Mouse (Mus musculus): ENCODE measurements around the gene Auts2. TPM values are rescaled to one million over a fixed set of nuclear protein-coding genes. Genes with fewer than 3 reads are reported as not detected.

Auts2 gene
- polyA plus RNA-seq, 1 experiment from 2014 or later = 47.7 TPM

DNA sequence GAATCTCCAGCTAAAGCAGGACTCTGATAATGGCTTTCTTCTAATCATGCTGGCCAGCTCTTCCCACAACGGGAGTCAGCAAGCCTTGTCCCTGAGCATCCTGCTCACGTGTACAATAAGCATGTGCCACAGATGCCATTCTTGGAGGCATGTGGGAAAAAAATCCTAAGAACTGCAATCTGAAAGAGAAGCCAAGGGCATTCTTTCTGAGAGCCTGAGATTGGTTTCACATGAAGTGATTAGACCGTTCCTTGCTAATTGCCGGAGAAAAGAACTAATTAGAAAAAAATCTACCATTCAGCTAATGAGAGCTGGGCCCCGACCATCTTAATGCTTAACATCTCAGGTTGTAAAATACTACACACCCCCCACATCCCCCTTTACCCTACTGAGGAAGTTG lies 677.9 kb downstream of the Auts2 start:
- no peak overlapping the region for H3K9ac ChIP-seq (replicated peaks; ENCODE audit: low read depth, low read length)
- no peaks in the 10 kb centered on the region for H3K36me3 ChIP-seq (ENCODE audit: control insufficient read depth, insufficient read depth, low read length)
- H3K9me3 ChIP-seq (ENCODE audit: control insufficient read depth, low read depth, low read length) = no peaks in the 10 kb centered on the region
- no peaks in the 10 kb centered on the region for H3K4me1 ChIP-seq (ENCODE audit: control insufficient read depth, insufficient read depth, low read length)
- H3K4me3 ChIP-seq (ENCODE audit: low read depth, low read length) = no peak overlapping the region
- H3K27ac ChIP-seq (ENCODE audit: low read length) = no peak overlapping the region
- WGBS = 81% methylated on average over 5 of the region's 5 CpGs
- H3K4me2 ChIP-seq (replicated peaks; ENCODE audit: low read depth, low read length) = no peak overlapping the region
- ATAC-seq (ENCODE audit: insufficient number of reproducible peaks, insufficient read depth, low FRiP score, low read depth) = no peak
- no peaks in the 10 kb centered on the region for H3K27me3 ChIP-seq (ENCODE audit: control insufficient read depth, insufficient read depth, low read length)

DNA sequence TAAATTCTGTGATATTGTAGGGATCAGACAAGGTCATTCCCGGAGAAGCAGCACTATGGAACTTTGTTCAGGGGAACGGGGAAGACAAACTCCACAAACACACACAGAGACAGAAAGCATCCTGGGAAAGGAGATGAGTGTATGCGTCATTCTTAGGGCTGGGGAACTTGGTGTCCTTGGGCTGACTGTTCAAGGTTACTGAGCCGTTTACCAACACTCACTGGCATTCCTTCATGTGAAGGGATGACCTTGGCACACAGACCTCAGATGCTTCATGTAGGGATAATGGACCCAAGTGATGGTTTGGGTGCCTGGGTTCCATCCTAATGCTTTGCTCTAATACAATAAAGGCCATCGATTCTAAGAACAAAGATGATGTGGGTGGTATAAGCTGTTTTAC lies 685.2 kb downstream of the Auts2 start:
- ATAC-seq (ENCODE audit: insufficient number of reproducible peaks, insufficient read depth, low FRiP score, low read depth) = no peak
- WGBS = 93% methylated on average over 5 of the region's 5 CpGs

DNA sequence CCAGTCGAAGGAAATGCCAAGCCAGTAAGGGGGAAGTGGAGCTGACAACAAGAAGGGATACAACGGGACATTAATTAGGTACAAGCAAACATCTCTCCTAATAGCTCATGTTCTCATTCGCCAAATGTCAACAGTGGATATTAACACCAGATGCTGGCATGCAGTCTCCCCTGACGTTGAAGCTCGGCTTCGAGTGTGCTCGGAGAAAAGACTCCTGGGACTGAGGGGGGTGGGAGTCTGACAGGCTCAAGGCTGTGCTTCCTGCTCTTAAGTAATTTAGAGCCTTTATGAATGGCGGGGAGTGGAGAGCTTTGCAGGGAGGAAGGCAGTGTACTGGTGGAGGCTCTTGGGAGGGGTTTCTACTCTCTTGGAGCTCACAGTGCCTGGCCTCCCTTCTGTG lies 687.8 kb downstream of the Auts2 start:
- no peaks in the 10 kb centered on the region for H3K36me3 ChIP-seq (ENCODE audit: control insufficient read depth, insufficient read depth, low read length)
- H3K9me3 ChIP-seq (ENCODE audit: control insufficient read depth, low read depth, low read length) = no peaks in the 10 kb centered on the region
- H3K4me2 ChIP-seq (replicated peaks; ENCODE audit: low read depth, low read length) = no peak overlapping the region
- H3K4me1 ChIP-seq (ENCODE audit: control insufficient read depth, insufficient read depth, low read length) = peaks cover 17% of the 10 kb centered on the region; the same call in 1 of the 2 replicates
- WGBS = 11% methylated on average over 8 of the region's 8 CpGs
- H3K9ac ChIP-seq (replicated peaks; ENCODE audit: low read depth, low read length) = no peak overlapping the region
- H3K27me3 ChIP-seq (ENCODE audit: control insufficient read depth, insufficient read depth, low read length) = no peaks in the 10 kb centered on the region
- no peak overlapping the region for H3K27ac ChIP-seq (ENCODE audit: low read length)
- ATAC-seq (ENCODE audit: insufficient number of reproducible peaks, insufficient read depth, low FRiP score, low read depth) = peak; percentile 64; the same call in 1 of the 2 replicates
- no peak overlapping the region for H3K4me3 ChIP-seq (ENCODE audit: low read depth, low read length)

More for the DNA sequence above, 685.2 kb downstream of the Auts2 start:
- H3K4me1 ChIP-seq (ENCODE audit: control insufficient read depth, insufficient read depth, low read length) = 0 out of 2 replicates have a peak, but pooled peaks cover 7% of the 10 kb centered on the region
- H3K27me3 ChIP-seq (ENCODE audit: control insufficient read depth, insufficient read depth, low read length) = no peaks in the 10 kb centered on the region
- H3K4me3 ChIP-seq (ENCODE audit: low read depth, low read length) = no peak overlapping the region
- H3K4me2 ChIP-seq (replicated peaks; ENCODE audit: low read depth, low read length) = no peak overlapping the region
- H3K9ac ChIP-seq (replicated peaks; ENCODE audit: low read depth, low read length) = no peak overlapping the region
- H3K27ac ChIP-seq (ENCODE audit: low read length) = no peak overlapping the region
- no peaks in the 10 kb centered on the region for H3K9me3 ChIP-seq (ENCODE audit: control insufficient read depth, low read depth, low read length)
- no peaks in the 10 kb centered on the region for H3K36me3 ChIP-seq (ENCODE audit: control insufficient read depth, insufficient read depth, low read length)

DNA sequence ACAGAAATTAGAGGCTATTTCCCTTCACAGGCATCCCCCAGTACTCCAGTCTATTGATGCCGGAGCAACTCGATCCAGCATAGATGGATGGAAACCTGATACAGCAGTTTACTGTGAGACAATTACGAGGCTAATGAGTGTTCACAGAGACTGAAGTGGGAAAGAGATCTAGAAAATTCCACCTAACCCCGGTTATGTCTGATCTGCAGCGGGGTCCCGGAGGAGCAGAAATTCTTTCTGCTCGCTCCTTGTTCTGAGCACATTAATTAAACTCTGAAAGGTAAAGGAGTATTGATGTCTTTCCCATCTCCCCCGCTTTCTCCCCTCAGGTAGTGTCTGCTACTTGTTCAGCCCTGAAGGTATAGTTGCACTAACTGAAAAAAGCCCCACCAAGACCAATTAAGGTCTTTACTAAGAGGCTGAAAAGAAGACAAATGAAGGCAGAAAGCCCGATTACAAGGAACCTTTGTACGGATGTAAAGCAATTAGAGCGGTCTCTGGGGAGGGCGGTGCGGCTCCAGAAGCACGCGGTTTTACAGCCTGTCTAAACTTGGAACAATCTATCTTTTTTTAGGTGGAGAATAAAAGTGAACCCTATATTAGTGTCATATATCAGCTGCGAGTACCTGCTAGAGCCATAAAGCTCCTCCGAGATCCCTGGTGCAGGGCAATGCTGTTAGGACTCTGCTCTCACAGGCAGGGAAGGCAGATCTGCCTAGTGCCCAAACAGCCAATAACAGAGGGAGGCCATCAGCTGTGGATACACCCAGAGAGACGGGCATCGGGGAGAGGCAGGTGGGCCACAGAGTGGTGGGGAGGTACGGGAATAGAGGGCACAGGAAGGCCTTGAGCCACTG lies 691.3 kb downstream of the Auts2 start:
- H3K9ac ChIP-seq (replicated peaks; ENCODE audit: low read depth, low read length) = no peak overlapping the region
- no peaks in the 10 kb centered on the region for H3K9me3 ChIP-seq (ENCODE audit: control insufficient read depth, low read depth, low read length)
- H3K4me1 ChIP-seq (ENCODE audit: control insufficient read depth, insufficient read depth, low read length) = peaks cover 17% of the 10 kb centered on the region; the same call in 1 of the 2 replicates
- no peak overlapping the region for H3K4me3 ChIP-seq (ENCODE audit: low read depth, low read length)
- no peaks in the 10 kb centered on the region for H3K27me3 ChIP-seq (ENCODE audit: control insufficient read depth, insufficient read depth, low read length)
- 31% methylated on average over 20 of the region's 20 CpGs for WGBS
- H3K36me3 ChIP-seq (ENCODE audit: control insufficient read depth, insufficient read depth, low read length) = no peaks in the 10 kb centered on the region
- H3K4me2 ChIP-seq (replicated peaks; ENCODE audit: low read depth, low read length) = no peak overlapping the region
- no peak overlapping the region for H3K27ac ChIP-seq (ENCODE audit: low read length)
- ATAC-seq (ENCODE audit: insufficient number of reproducible peaks, insufficient read depth, low FRiP score, low read depth) = no peak

DNA sequence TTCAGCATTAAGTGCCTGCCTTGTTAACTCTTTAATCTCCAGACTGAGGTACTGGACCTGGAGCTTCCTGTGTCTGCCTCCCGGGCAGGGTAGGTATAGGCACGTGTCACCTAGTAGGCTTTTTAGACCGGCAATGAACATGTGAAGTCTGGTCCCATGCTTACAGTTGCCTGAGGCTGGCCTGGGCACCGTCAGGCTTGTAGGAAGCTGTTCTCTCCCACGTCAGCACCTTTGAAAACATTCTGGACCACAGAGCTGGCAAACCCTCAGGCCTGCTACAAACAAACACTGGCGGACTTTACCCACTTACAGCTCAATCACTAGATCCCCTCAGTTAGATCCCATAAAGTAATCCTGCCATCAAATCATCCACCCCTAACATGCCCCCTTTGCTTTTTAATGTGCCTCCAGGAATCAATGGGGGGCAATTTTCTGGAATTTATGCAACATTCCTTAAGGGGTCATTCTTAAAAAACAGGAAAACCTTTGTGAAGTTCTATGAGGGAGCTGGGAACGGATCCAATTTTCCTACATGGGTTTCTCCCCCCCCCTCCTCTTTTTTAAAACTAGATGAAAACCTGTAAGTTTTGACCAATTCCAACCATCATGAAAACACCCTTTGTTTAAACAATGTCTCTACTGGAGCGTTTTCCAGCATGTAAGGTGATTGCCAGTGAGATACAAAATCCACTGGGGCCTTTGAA lies 692.4 kb downstream of the Auts2 start:
- ATAC-seq (ENCODE audit: insufficient number of reproducible peaks, insufficient read depth, low FRiP score, low read depth) = no peak
- 67% methylated on average over 8 of the region's 8 CpGs for WGBS
- H3K9me3 ChIP-seq (ENCODE audit: control insufficient read depth, low read depth, low read length) = no peaks in the 10 kb centered on the region

DNA sequence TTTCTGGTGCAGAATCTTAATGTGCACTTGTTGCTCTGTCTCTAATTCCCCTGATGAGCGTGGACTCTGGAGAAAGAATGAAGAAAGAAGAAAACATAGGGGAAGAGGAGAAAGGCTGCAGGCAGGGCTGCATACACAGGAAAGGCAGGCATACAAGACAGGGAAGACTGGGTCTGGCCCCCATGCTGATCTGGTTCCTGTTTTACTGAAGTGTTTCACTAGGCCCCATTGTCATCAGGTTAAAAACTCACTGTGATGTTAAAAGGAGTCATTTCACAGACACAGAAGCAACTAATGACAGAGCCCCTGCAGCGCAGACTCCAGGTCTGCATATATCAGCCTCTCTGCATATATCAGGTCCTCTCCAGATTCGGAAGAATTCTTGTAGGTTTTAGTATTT lies 693.5 kb downstream of the Auts2 start:
- Histone ChIP-seq H3K9me3 (ENCODE audit: control insufficient read depth, low read depth, low read length) (no peaks in the 10 kb centered on the region), H3K27ac (ENCODE audit: low read length) (no peak overlapping the region), H3K4me2 (replicated peaks; ENCODE audit: low read depth, low read length) (no peak overlapping the region), H3K4me1 (ENCODE audit: control insufficient read depth, insufficient read depth, low read length) (peaks cover 10% of the 10 kb centered on the region; the same call in 1 of the 2 replicates), H3K4me3 (ENCODE audit: low read depth, low read length) (no peak overlapping the region), H3K36me3 (ENCODE audit: control insufficient read depth, insufficient read depth, low read length) (no peaks in the 10 kb centered on the region), H3K27me3 (ENCODE audit: control insufficient read depth, insufficient read depth, low read length) (no peaks in the 10 kb centered on the region), H3K9ac (replicated peaks; ENCODE audit: low read depth, low read length) (no peak overlapping the region)
- 90% methylated on average over 3 of the region's 3 CpGs for WGBS
- ATAC-seq (ENCODE audit: insufficient number of reproducible peaks, insufficient read depth, low FRiP score, low read depth) = no peak

More for the DNA sequence above, 692.4 kb downstream of the Auts2 start:
- no peak overlapping the region for H3K4me2 ChIP-seq (replicated peaks; ENCODE audit: low read depth, low read length)
- H3K4me1 ChIP-seq (ENCODE audit: control insufficient read depth, insufficient read depth, low read length) = peaks cover 17% of the 10 kb centered on the region; the same call in 1 of the 2 replicates
- no peaks in the 10 kb centered on the region for H3K27me3 ChIP-seq (ENCODE audit: control insufficient read depth, insufficient read depth, low read length)
- no peak overlapping the region for H3K9ac ChIP-seq (replicated peaks; ENCODE audit: low read depth, low read length)
- no peak overlapping the region for H3K4me3 ChIP-seq (ENCODE audit: low read depth, low read length)
- H3K36me3 ChIP-seq (ENCODE audit: control insufficient read depth, insufficient read depth, low read length) = no peaks in the 10 kb centered on the region
- no peak overlapping the region for H3K27ac ChIP-seq (ENCODE audit: low read length)

DNA sequence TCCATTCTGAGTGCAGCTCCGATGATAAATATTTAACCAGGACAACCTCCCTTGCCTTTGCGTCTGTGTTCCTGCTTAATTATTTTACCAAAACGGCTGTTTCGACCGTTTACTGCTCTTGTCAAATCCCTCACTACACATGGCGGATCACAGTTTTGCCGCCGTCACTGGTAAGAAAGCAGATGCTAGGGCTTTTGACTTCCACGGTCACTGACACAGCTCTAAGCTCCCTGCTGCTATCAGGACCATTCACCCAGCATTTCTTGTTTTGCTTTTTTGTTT lies 698.7 kb downstream of the Auts2 start:
- no peak overlapping the region for H3K27ac ChIP-seq (ENCODE audit: low read length)
- H3K36me3 ChIP-seq (ENCODE audit: control insufficient read depth, insufficient read depth, low read length) = no peaks in the 10 kb centered on the region
- H3K4me2 ChIP-seq (replicated peaks; ENCODE audit: low read depth, low read length) = no peak overlapping the region
- 38% methylated on average over 9 of the region's 9 CpGs for WGBS
- ATAC-seq (ENCODE audit: insufficient number of reproducible peaks, insufficient read depth, low FRiP score, low read depth) = no peak
- H3K27me3 ChIP-seq (ENCODE audit: control insufficient read depth, insufficient read depth, low read length) = no peaks in the 10 kb centered on the region
- no peaks in the 10 kb centered on the region for H3K9me3 ChIP-seq (ENCODE audit: control insufficient read depth, low read depth, low read length)
- H3K4me1 ChIP-seq (ENCODE audit: control insufficient read depth, insufficient read depth, low read length) = peaks cover 5% of the 10 kb centered on the region; the same call in 1 of the 2 replicates
- H3K9ac ChIP-seq (replicated peaks; ENCODE audit: low read depth, low read length) = no peak overlapping the region
- H3K4me3 ChIP-seq (ENCODE audit: low read depth, low read length) = no peak overlapping the region

DNA sequence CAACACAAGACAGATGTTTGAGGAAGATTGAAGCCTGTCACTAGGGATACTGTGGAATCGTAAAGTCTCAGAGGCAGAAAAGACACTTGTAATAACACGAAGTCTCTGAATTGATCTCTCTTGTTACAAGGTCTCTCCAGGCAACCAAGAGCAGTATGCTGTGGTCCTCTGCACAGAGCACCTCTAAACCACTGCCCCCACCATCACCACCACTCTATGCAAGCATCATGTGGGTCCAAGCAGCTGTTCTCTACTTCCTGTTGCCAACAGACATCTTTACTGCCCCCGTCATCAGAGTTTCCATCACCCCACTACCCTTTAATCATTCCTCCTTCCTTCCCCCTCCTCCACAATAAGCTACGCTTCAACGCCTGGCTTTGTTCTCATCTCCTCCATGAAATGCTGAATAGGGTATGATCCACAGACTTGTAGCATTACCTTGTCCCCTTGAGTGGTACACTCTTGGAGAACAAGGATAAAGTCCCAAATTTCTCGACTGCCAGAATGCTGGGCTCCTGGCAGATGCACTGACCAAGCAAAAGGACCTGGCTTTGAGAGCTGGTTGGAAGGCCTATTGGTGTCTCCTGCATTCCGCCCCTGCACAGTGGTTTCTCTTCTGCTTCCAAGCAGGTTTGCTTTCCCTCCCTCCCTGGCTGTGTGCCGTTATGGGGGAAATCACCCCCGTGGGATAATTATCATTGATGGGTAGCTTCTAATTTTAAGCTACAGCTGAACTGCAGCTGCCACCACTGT lies 699.2 kb downstream of the Auts2 start:
- 67% methylated on average over 9 of the region's 9 CpGs for WGBS
- peaks cover 5% of the 10 kb centered on the region; the same call in 1 of the 2 replicates for H3K4me1 ChIP-seq (ENCODE audit: control insufficient read depth, insufficient read depth, low read length)
- no peak for ATAC-seq (ENCODE audit: insufficient number of reproducible peaks, insufficient read depth, low FRiP score, low read depth)
- H3K4me3 ChIP-seq (ENCODE audit: low read depth, low read length) = no peak overlapping the region
- H3K9ac ChIP-seq (replicated peaks; ENCODE audit: low read depth, low read length) = no peak overlapping the region
- H3K36me3 ChIP-seq (ENCODE audit: control insufficient read depth, insufficient read depth, low read length) = no peaks in the 10 kb centered on the region
- H3K27ac ChIP-seq (ENCODE audit: low read length) = no peak overlapping the region
- H3K4me2 ChIP-seq (replicated peaks; ENCODE audit: low read depth, low read length) = no peak overlapping the region
- no peaks in the 10 kb centered on the region for H3K9me3 ChIP-seq (ENCODE audit: control insufficient read depth, low read depth, low read length)
- H3K27me3 ChIP-seq (ENCODE audit: control insufficient read depth, insufficient read depth, low read length) = no peaks in the 10 kb centered on the region

Data from stomach, embryonic 14.5 days (tissue).